Mouse (Mus musculus) embryonic facial prominence, embryonic 10.5 days (tissue): ENCODE measurements around the gene Pdk2. TPM values are rescaled to one million over a fixed set of nuclear protein-coding genes. Genes with fewer than 3 reads are reported as not detected.
"Not testable (repeated sequence)": the region's sequence is repeated elsewhere in the genome, so short reads cannot be mapped to it uniquely, and the experiment has no call there.

Experiments used
- DNase-seq: peaks from one replicate; pipeline ENCODE4 v3.0.0-alpha.2; 2017; ENCODE audit warnings: low spot score
- H3K27ac ChIP-seq: fragments of 300-500 bp; sonication (generic); replicated peaks from 2 replicates; pipeline ENCODE4 v1.5.1; 2016; ENCODE audit warnings: mild to moderate bottlenecking
- H3K27me3 ChIP-seq: fragments of 300-500 bp; sonication (generic); replicated peaks from 2 replicates; pipeline ENCODE4 v1.6.1; 2016; ENCODE audit warnings: low read depth, mild to moderate bottlenecking; ENCODE audit not compliant: poor library complexity, severe bottlenecking
- H3K36me3 ChIP-seq: fragments of 300-500 bp; sonication (generic); replicated peaks from 2 replicates; pipeline ENCODE4 v1.6.1; 2016; ENCODE audit warnings: mild to moderate bottlenecking, moderate library complexity
- H3K4me1 ChIP-seq: fragments of 300-500 bp; sonication (generic); 2 replicates; pipeline ENCODE4 v1.6.1; 2016
- H3K4me3 ChIP-seq: fragments of 300-500 bp; sonication (generic); 2 replicates; pipeline ENCODE4 v1.5.1; 2016; ENCODE audit warnings: mild to moderate bottlenecking, moderate library complexity
- H3K9me3 ChIP-seq: fragments of 300-500 bp; sonication (generic); 2 replicates; pipeline ENCODE4 v1.6.1; 2016; ENCODE audit warnings: mild to moderate bottlenecking
- WGBS: fragments of 180-500 bp; shearing (Covaris S2); methylation state at CpG from one replicate; pipeline ENCODE4 v1.1.7; 2016; 5-methylcytosine and 5-hydroxymethylcytosine counted together
- polyA plus RNA-seq: library from polyadenylated mRNA; unstranded; fragments of >200 nt; fragmentation: Nextera tagmentation; extraction: Ambion mirVana; gene quantifications from 2 replicates; pipeline ENCODE4 v1.2.1, GENCODE M21; 2016

Gene Pdk2
- polyA plus RNA-seq, 1 experiment from 2014 or later = 16.0 TPM

- H3K4me3 ChIP-seq = no peak overlapping the region
- 82% methylated on average over 10 of the region's 10 CpGs for WGBS
- H3K36me3 ChIP-seq = peaks cover 96% of the 10 kb centered on the region
- H3K27me3 ChIP-seq = peaks cover 23% of the 10 kb centered on the region
- DNase-seq = no peak
- no peaks in the 10 kb centered on the region for H3K9me3 ChIP-seq
- no peak overlapping the region for H3K27ac ChIP-seq
- H3K4me1 ChIP-seq = peaks cover 12% of the 10 kb centered on the region
Measured at GRCm38 (mm10) chr11:95022237-95022992, 18.7 kb downstream of the Pdk2 start.

GRCm38 (mm10) chr11:95015484-95015883, 25.7 kb downstream of the Pdk2 start:
- peaks cover 79% of the 10 kb centered on the region for H3K36me3 ChIP-seq
- 69% methylated on average over 3 of the region's 3 CpGs for WGBS

GRCm38 (mm10) chr11:95012487-95012886, 28.7 kb downstream of the Pdk2 start:
- H3K36me3 ChIP-seq = peaks cover 49% of the 10 kb centered on the region
- 50% methylated on average over 3 of the region's 3 CpGs for WGBS

More at GRCm38 (mm10) chr11:95015484-95015883, 25.7 kb downstream of the Pdk2 start:
- DNase-seq = no peak
- Histone ChIP-seq H3K27ac (no peak overlapping the region), H3K4me3 (no peak overlapping the region), H3K4me1 (peaks cover 33% of the 10 kb centered on the region), H3K9me3 (no peaks in the 10 kb centered on the region), H3K27me3 (peaks cover 23% of the 10 kb centered on the region)

DNA sequence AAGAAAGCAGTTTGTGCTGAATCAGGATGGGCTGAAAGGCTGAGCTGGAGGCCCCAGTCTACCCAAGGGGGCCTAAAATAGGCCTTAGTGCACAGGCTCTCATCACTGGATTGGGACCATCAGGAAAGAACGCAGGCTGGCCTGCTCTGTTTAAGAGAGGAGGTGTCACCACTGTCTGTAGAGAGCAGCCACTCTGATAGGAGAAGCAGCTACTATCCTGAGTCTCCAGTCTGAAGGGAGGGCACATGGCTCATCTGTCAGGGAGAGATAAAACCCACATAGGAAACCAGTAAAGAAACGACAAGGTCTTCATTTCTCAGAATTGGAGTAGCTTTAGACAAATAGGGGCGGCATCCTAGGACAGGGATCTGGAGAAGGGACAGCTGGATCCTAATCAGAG, 29.1 kb downstream of the Pdk2 start:
- no peak overlapping the region for H3K27ac ChIP-seq
- peaks cover 45% of the 10 kb centered on the region for H3K36me3 ChIP-seq
- H3K4me1 ChIP-seq = peaks cover 63% of the 10 kb centered on the region
- 65% methylated on average over 3 of the region's 3 CpGs for WGBS
- H3K9me3 ChIP-seq = no peaks in the 10 kb centered on the region
- no peak for DNase-seq
- H3K27me3 ChIP-seq = no peaks in the 10 kb centered on the region
- peak overlapping the region; percentile 85 for H3K4me3 ChIP-seq

More at GRCm38 (mm10) chr11:95012487-95012886, 28.7 kb downstream of the Pdk2 start:
- peak overlapping the region; percentile 31; the same call in 1 of the 2 replicates for H3K27ac ChIP-seq
- H3K9me3 ChIP-seq = no peaks in the 10 kb centered on the region
- peak overlapping the region; percentile 3; the same call in 1 of the 2 replicates for H3K4me3 ChIP-seq
- H3K27me3 ChIP-seq = no peaks in the 10 kb centered on the region
- peaks cover 59% of the 10 kb centered on the region for H3K4me1 ChIP-seq
- DNase-seq = no peak

DNA sequence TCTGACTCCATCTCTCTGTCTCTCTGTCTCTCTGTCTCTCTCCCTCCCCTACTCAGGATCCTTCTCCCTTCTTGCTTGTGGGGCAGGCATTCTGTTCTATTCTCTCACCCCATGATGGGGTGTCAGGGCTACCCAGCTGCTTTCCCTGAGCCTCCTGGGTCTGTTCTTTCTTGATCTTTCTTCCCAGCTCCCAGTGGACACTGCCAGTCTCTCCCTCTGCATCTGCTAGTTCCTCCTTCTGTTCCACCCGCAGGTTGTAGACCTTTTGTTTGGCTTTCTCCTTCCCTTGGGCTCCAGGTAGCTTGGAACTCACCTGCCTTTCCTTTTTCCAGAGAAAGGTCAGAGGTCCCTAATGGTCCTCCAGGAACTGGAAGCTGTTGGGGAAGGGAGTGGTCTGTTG, 29.7 kb downstream of the Pdk2 start:
- H3K4me3 ChIP-seq = peak overlapping the region; percentile 85
- H3K36me3 ChIP-seq = peaks cover 38% of the 10 kb centered on the region
- H3K27me3 ChIP-seq = no peaks in the 10 kb centered on the region
- H3K27ac ChIP-seq = peak overlapping the region; percentile 92
- H3K9me3 ChIP-seq = no peaks in the 10 kb centered on the region
- H3K4me1 ChIP-seq = peaks cover 70% of the 10 kb centered on the region
- WGBS = 41% methylated on average over 1 of the region's 1 CpGs
- no peak for DNase-seq

DNA sequence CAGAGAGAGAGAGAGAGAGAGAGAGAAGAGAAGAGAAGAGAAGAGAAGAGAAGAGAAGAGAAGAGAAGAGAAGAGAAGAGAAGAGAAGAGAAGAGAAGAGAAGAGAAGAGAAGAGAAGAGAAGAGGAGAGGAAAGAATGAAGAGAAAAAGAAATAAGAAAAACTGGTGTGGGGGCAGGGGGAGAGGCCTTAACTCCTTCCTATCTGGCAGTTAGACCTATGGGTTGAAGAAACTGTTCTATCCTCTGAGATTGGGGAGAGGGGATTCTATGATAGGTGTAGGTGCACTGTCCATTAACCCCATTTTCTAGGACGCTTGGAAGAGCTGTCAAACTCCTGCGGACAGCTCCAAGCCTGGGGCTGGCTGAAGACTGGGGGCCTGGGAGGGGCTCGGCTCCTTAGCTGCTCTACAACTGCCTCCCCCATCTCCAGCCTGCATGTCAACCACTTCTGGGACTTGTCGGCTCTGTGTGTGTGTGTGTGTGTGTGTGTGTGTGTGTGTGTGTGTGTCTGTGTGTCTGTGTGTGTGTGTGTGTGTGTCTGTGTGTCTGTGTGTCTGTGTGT, 30.2 kb downstream of the Pdk2 start:
- not testable (repeated sequence) for DNase-seq, H3K27me3 ChIP-seq, H3K9me3 ChIP-seq
- H3K4me3 ChIP-seq = peak overlapping the region; percentile 85
- WGBS = 17% methylated on average over 4 of the region's 4 CpGs
- peaks cover 72% of the 10 kb centered on the region for H3K4me1 ChIP-seq
- H3K27ac ChIP-seq = peak overlapping the region; percentile 92
- peaks cover 35% of the 10 kb centered on the region for H3K36me3 ChIP-seq

DNA sequence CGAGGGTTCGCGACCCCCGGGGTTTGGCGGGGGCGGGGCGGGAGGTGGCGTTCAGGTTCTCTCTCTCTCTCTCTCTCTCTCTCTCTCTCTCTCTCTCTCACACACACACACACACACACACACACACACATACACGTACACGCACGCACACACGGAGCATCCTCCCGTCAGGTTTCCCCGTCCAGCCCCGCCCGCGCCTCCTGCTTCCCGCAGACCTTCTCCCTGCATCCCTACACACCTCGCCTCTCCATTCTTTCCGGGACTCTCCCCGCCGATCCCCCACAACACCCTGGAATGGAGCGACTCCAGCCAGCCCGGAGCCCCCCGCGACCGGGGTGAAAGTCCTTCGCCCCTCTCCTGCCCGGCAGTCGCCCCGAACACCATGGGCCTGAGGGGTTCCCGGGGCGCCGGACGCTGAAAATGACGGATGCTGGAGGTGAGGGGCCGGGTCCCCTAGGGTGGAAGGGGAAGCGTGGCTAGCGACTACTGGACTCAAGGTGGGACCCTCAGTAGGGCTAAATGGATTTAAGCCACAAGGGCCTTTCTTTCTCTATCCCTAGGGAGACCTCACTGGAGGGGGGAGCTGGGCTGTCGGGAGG, 30.9 kb downstream of the Pdk2 start:
- peaks cover 74% of the 10 kb centered on the region for H3K4me1 ChIP-seq
- H3K27ac ChIP-seq = peak overlapping the region; percentile 92
- WGBS = under 1% methylated on average over 40 of the region's 40 CpGs
- peak overlapping the region; percentile 85 for H3K4me3 ChIP-seq
- no peak for DNase-seq
- H3K27me3 ChIP-seq = no peaks in the 10 kb centered on the region
- peaks cover 35% of the 10 kb centered on the region for H3K36me3 ChIP-seq
- no peaks in the 10 kb centered on the region for H3K9me3 ChIP-seq

- WGBS = under 1% methylated on average over 32 of the region's 32 CpGs
- Histone ChIP-seq H3K4me1 (peaks cover 78% of the 10 kb centered on the region), H3K27me3 (no peaks in the 10 kb centered on the region), H3K36me3 (peaks cover 35% of the 10 kb centered on the region), H3K4me3 (peak within 1 kb of the TSS; percentile 85), H3K9me3 (no peaks in the 10 kb centered on the region), H3K27ac (peak within 1 kb of the TSS; percentile 92)
- DNase-seq = peak; percentile 90
Measured at GRCm38 (mm10) chr11:95009629-95010014, 31.5 kb downstream of the Pdk2 start, which contains the start of gene Samd14. Gene Samd14 (plus strand): TSS chr11:95009879.

- Histone ChIP-seq H3K27ac (peak overlapping the region; percentile 92), H3K36me3 (peaks cover 35% of the 10 kb centered on the region), H3K4me3 (peak overlapping the region; percentile 85), H3K9me3 (no peaks in the 10 kb centered on the region), H3K4me1 (peaks cover 85% of the 10 kb centered on the region), H3K27me3 (no peaks in the 10 kb centered on the region)
- DNase-seq = no peak
- WGBS = 41% methylated on average over 15 of the region's 15 CpGs
Measured at GRCm38 (mm10) chr11:95008661-95009628, 32.2 kb downstream of the Pdk2 start.

DNA sequence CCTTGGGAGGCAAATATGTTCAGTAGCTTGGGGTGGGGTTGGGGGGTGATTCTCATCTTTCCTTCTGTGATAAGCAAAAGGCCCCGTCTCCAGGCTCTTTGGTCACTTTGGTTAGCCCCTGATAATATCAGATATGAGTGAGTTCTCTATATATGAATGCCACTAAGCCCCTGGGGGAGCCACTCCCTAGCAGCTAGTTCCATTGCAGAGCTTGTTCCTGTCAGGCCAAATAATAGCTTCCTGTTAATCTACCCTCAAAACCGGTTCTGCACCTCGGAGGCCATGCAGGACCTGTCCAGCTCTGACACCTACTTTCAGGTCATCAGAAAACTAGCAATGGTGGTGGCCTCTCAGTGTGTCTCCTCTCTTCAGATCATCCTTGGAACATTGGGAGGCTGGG, 33.7 kb downstream of the Pdk2 start:
- DNase-seq = no peak
- Histone ChIP-seq H3K27me3 (no peaks in the 10 kb centered on the region), H3K9me3 (no peaks in the 10 kb centered on the region), H3K4me3 (peak overlapping the region; percentile 60; the same call in 1 of the 2 replicates), H3K36me3 (peaks cover 37% of the 10 kb centered on the region), H3K27ac (peak overlapping the region; percentile 84; the same call in 1 of the 2 replicates), H3K4me1 (peaks cover 79% of the 10 kb centered on the region)
- WGBS = 71% methylated on average over 3 of the region's 3 CpGs

DNA sequence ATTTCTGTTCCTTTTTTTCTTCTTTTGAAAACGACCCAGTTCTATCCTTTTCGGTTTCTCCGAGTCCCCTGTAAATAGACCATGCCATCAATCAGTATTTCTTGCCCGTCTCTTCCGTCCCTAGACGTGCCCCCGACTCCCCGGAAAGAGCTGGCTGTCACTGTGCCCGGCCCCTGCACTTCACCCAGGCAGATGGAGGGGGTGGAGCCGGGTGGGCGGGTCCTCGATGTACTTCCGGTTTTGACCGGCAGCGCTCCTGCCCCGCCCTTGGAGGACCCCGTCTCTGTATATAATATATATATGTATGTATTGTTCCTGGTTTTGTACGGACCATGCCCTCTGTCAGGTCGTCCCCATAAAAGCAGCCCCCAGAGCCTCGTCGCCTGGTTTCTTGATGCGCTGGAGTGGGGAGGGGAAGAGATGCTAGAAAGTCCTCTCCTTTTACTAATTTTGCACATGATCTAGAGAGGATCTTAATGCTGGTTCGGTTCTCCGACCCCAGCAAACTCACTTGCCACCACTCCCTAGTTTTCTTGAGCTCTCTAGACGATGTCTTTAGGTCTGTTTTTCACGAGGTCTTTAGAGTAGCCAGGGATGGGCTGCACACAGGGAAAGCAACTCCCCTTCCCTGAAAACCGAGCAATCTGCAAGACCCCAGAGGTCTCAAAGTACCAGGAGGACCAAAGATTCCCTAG, 34.5 kb downstream of the Pdk2 start:
- Histone ChIP-seq H3K9me3 (no peaks in the 10 kb centered on the region), H3K27ac (peak overlapping the region; percentile 84), H3K36me3 (peaks cover 44% of the 10 kb centered on the region), H3K27me3 (no peaks in the 10 kb centered on the region), H3K4me1 (peaks cover 73% of the 10 kb centered on the region), H3K4me3 (peak overlapping the region; percentile 60)
- peak; percentile 87 for DNase-seq
- 2% methylated on average over 27 of the region's 27 CpGs for WGBS
